Mouse (Mus musculus) stomach, embryonic 16.5 days (tissue): ENCODE data around the gene Idh1. TPM values are rescaled to one million over a fixed set of nuclear protein-coding genes. Genes with fewer than 3 reads are reported as not detected.

Source experiments
- ATAC-seq: fragments of 200-750 bp; cut with Nextera tagmentation; 2 replicates; pipeline ENCODE4 v1.8.0; 2017; ENCODE audit warnings: moderate number of reproducible peaks, moderate TSS enrichment; ENCODE audit not compliant: insufficient read depth, low FRiP score
- H3K27ac ChIP-seq: fragments of 300-500 bp; sonication (generic); 2 replicates; pipeline ENCODE4 v1.5.1; 2014; ENCODE audit warnings: low read length
- H3K27me3 ChIP-seq: fragments of 300-500 bp; sonication (generic); 2 replicates; pipeline ENCODE4 v1.6.1; 2014; ENCODE audit warnings: low read length, control low read depth, mixed read lengths; ENCODE audit not compliant: control insufficient read depth, insufficient read depth
- H3K36me3 ChIP-seq: fragments of 300-500 bp; sonication (generic); 2 replicates; pipeline ENCODE4 v1.6.1; 2014; ENCODE audit warnings: low read length; ENCODE audit not compliant: control insufficient read depth, insufficient read depth
- H3K4me1 ChIP-seq: fragments of 300-500 bp; sonication (generic); 2 replicates; pipeline ENCODE4 v1.6.1; 2014; ENCODE audit warnings: low read length, control low read depth, mixed read lengths; ENCODE audit not compliant: control insufficient read depth, insufficient read depth
- H3K4me2 ChIP-seq: fragments of 300-500 bp; sonication (generic); 2 replicates; pipeline ENCODE4 v1.6.1; 2014; ENCODE audit warnings: low read depth, low read length, mixed read lengths
- H3K4me3 ChIP-seq: fragments of 300-500 bp; sonication (generic); replicated peaks from 2 replicates; pipeline ENCODE4 v1.5.1; 2014; ENCODE audit warnings: mild to moderate bottlenecking, low read length
- H3K9ac ChIP-seq: fragments of 300-500 bp; sonication (generic); 2 replicates; pipeline ENCODE4 v1.6.1; 2014; ENCODE audit warnings: low read length
- H3K9me3 ChIP-seq: fragments of 300-500 bp; sonication (generic); replicated peaks from 2 replicates; pipeline ENCODE4 v1.6.1; 2016; ENCODE audit warnings: low read length, control low read depth; ENCODE audit not compliant: control insufficient read depth
- WGBS: fragments of 180-500 bp; shearing (Covaris S2); extraction: QIAGEN DNeasy Blood & Tissue Kit; methylation state at CpG from one replicate; pipeline ENCODE4 v1.1.7; 2014; 5-methylcytosine and 5-hydroxymethylcytosine counted together
- polyA plus RNA-seq: library from polyadenylated mRNA; unstranded; fragments of >200 nt; fragmentation: Nextera tagmentation; extraction: Ambion mirVana; gene quantifications from 2 replicates; pipeline ENCODE4 v1.2.1, GENCODE M21; 2015

Idh1 gene
- polyA plus RNA-seq, 1 experiment from 2014 or later, result 159 TPM

DNA sequence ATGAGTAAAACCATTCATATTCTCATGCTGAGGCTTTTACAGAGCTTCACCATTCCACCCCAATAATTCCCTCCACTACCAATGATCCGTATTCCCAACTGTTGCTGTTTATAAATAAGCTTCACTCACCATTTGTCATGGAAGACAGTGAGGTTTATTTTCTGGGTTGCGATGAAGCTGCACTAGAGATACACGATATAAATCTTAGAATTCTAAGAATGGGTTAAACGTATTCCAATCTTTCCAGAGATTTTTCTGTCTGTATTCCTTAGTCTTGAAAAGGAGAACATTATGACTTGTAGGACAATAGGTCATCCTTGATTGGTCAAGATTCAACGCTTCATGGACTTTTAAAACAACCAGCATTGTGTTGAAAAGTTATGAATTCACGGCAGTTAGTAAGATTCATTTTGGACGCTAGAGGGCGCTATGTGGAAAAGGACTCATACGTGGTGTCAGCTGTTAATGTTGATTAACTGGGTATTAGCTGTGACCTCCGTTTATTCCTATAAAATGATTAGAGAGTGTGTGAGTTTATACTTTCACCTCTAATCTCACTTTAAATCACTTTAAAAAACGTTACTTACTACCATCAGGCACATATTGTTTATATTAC, 6.6 kb downstream of the Idh1 start:
- no peaks in the 10 kb centered on the region for H3K27me3 ChIP-seq
- peak overlapping the region; percentile 87 for H3K9ac ChIP-seq
- ATAC-seq, result no peak
- WGBS, result 2% methylated on average over 11 of the region's 11 CpGs
- no peaks in the 10 kb centered on the region for H3K36me3 ChIP-seq
- H3K9me3 ChIP-seq, result no peaks in the 10 kb centered on the region
- H3K4me3 ChIP-seq, result peak overlapping the region; percentile 84
- H3K27ac ChIP-seq, result peak overlapping the region; percentile 99
- H3K4me1 ChIP-seq, result peaks cover 17% of the 10 kb centered on the region
- peak overlapping the region; percentile 81 for H3K4me2 ChIP-seq

DNA sequence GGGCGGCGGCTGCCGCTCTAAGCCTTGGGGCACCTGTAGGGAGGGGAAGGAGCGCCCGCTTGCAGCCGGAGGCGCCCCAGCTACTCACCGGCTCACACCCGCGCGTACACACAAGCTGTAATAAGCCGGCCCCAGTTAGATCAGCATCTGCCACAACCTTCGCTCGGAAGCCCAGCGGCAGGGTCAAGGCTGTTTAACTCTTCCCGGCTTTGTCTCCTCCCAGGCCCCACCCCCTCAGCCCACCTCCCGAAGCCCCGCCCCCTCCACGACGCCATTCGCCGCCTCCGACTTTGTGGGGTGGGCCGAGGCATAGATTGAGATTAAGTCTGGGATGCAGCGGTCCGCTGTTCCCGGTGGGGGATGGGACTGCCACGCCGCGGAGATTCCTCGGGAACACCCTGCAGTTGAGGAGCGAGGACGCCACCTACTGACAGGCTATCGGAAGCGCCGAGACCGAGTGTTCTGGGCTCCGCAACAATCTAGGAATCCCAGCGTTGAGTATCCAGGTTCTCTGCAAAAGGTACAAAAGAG, 7.3 kb downstream of the Idh1 start:
- peak overlapping the region; percentile 84 for H3K4me3 ChIP-seq
- no peaks in the 10 kb centered on the region for H3K27me3 ChIP-seq
- H3K9me3 ChIP-seq, result no peaks in the 10 kb centered on the region
- peak; percentile 92 for ATAC-seq
- H3K27ac ChIP-seq, result peak overlapping the region; percentile 99
- no peaks in the 10 kb centered on the region for H3K36me3 ChIP-seq
- under 1% methylated on average over 39 of the region's 39 CpGs for WGBS
- peak overlapping the region; percentile 81 for H3K4me2 ChIP-seq
- H3K4me1 ChIP-seq, result peaks cover 17% of the 10 kb centered on the region
- peak overlapping the region; percentile 87 for H3K9ac ChIP-seq

DNA sequence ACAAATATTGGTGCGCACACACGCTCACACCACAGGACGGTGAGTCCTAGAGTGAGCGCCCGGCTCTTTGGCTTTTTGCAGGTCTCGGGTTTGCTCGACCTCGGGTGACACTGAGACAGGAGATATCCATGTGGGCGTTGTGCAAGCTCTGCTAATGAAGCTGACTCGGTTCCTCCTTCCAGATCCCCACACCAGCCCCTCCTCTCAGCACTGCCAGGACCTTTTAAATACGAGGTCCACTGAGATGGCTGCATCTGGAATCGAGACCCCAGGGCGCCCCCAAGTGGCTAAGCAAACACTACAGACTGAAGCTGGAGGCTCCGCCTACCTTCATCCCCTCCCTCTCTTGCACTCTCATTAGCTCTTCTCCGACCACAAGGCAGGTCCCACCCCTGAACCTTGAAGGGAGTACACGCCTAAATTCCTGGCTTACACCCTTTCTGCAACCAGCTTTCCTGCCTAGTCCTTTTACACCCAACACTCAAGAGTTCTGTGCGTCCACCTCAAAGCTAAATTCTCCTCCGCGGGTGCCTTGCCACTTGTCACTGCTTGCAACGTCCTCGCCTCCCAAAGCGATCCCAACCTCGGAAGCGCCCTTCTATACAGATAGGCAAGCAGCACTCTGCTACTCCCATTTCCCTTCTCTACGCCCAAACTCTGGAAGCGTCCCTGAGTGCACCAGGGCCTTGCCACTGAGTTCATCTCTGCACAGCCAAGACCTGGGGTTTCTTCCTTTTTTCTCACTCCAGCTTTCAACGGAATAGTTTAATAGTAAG, 8.0 kb downstream of the Idh1 start:
- Histone ChIP-seq H3K9ac (peak overlapping the region; percentile 87), H3K27me3 (no peaks in the 10 kb centered on the region), H3K4me3 (peak overlapping the region; percentile 84), H3K27ac (peak overlapping the region; percentile 99), H3K4me1 (peaks cover 17% of the 10 kb centered on the region), H3K4me2 (peak overlapping the region; percentile 81), H3K9me3 (no peaks in the 10 kb centered on the region), H3K36me3 (no peaks in the 10 kb centered on the region)
- 2% methylated on average over 27 of the region's 27 CpGs for WGBS
- ATAC-seq, result peak; percentile 88

DNA sequence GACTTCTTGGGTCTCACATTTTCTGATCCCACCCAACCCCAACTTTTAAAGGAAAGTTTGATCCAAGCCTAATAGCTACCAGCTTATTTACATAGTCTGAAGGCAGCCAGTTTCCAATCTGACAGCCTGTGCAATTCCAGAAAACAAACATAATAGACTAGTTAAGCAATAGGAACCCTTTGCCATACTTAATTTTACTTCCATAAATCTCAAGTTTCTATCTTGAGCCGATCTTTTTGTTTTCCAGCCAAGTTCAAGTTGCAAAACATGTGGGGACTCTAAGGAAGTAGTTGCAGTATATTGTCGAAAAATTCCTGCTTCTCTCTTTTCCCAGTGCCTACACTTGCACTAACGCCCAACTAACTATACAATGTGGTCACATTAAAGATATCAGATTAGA, 8.8 kb downstream of the Idh1 start:
- Histone ChIP-seq H3K9ac (peak overlapping the region; percentile 87; the same call in 1 of the 2 replicates), H3K36me3 (no peaks in the 10 kb centered on the region), H3K4me1 (peaks cover 17% of the 10 kb centered on the region), H3K4me2 (peak overlapping the region; percentile 81), H3K9me3 (no peaks in the 10 kb centered on the region), H3K27ac (peak overlapping the region; percentile 99), H3K4me3 (peak overlapping the region; percentile 84), H3K27me3 (no peaks in the 10 kb centered on the region)
- no peak for ATAC-seq
- WGBS, result 23% methylated on average over 3 of the region's 3 CpGs

DNA sequence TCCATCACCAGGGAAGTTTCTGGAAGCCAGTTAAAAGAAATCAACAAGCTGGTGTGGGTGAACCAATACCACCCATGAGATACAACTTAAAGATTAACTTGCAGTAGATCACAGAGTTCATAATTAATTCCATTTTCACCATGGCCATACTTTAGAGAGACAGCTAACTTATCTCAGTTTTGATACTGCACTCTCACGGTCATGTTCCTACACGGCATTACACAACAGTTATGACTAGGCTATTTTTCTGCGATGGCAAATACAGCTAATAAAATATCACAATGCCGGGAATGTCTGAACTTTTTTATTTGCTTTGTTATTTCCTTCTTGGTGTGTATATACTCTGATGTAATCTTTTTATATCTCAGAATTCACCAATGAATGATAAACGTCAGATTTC, 9.4 kb downstream of the Idh1 start:
- H3K4me3 ChIP-seq, result no peak overlapping the region; the same call in 1 of the 2 replicates
- peak overlapping the region; percentile 41 for H3K4me2 ChIP-seq
- no peak overlapping the region for H3K9ac ChIP-seq

DNA sequence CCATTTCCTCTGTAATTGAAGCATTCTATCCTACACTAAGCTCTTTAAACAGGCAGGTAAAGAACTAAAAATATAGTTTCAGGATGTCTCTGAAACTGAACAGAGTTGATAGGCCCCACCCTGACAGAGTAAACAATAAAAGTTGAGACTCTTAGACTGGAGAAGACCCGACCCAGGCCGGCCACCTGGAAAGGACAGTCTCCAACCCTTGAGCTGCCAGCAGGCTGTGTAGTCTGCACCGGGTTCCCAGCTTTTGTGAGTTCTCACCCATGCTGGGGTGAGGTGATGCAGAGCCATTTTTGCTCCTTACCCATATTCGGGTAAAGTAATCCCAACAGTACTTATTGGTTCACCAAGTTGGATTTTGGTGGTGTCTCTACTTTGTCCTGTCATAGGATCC, 10.1 kb downstream of the Idh1 start:
- Histone ChIP-seq H3K27me3 (no peaks in the 10 kb centered on the region), H3K9me3 (no peaks in the 10 kb centered on the region), H3K4me2 (peak overlapping the region; percentile 10; the same call in 1 of the 2 replicates), H3K4me1 (peaks cover 17% of the 10 kb centered on the region), H3K9ac (no peak overlapping the region), H3K27ac (peak overlapping the region; percentile 14; the same call in 1 of the 2 replicates), H3K36me3 (peaks cover under 1% of the 10 kb centered on the region; the same call in 1 of the 2 replicates), H3K4me3 (no peak overlapping the region)
- 53% methylated on average over 4 of the region's 4 CpGs for WGBS
- no peak for ATAC-seq

More for the DNA sequence above, 9.4 kb downstream of the Idh1 start:
- no peak for ATAC-seq
- Histone ChIP-seq H3K9me3 (no peaks in the 10 kb centered on the region), H3K36me3 (no peaks in the 10 kb centered on the region), H3K27ac (no peak overlapping the region), H3K4me1 (peaks cover 17% of the 10 kb centered on the region), H3K27me3 (no peaks in the 10 kb centered on the region)
- WGBS, result 46% methylated on average over 5 of the region's 5 CpGs

DNA sequence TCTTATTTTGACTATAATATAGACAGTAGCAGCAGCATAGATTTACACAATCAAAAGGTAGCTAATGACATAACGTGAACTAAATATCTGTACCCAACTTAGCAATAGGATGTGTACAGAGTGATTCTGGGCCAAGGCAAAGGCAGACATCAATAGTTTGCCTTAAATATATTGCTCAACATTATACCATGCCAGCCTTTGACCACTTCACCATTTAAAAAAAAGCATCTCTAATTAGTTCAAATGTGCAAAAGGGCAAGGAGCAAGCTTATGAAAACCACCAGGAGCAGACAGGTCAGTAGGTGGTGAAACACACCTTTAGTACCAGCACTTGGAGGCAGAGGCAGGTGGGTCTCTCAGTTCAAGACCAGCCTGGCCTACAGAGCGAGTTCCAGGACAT, 12.6 kb downstream of the Idh1 start:
- Histone ChIP-seq H3K4me1 (peaks cover 17% of the 10 kb centered on the region), H3K27me3 (no peaks in the 10 kb centered on the region), H3K4me3 (no peak overlapping the region), H3K4me2 (no peak overlapping the region), H3K27ac (no peak overlapping the region), H3K9me3 (no peaks in the 10 kb centered on the region), H3K9ac (no peak overlapping the region), H3K36me3 (peaks cover 11% of the 10 kb centered on the region)
- WGBS, result 94% methylated on average over 2 of the region's 2 CpGs
- ATAC-seq, result no peak

DNA sequence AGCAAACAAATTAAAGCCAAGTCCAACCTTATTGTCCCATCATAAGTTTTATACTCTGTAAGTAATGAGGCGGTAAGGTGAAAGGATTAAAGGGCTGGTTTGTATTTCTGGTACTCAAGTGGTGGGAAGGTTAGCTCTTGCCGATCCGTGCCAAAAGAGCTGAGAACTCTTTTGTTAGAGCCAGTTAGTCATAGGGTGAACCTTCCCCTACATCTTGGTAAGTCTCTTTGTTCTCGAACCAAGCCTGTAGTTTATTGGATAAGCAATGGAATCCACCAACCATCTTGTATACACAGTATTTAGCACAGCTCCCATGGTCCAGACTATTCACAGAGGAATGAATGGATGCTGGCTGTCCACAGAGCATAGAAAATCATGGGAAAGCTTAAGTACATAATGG, 14.7 kb downstream of the Idh1 start:
- H3K27me3 ChIP-seq, result no peaks in the 10 kb centered on the region
- ATAC-seq, result peak; percentile 50; the same call in 1 of the 2 replicates
- H3K36me3 ChIP-seq, result peaks cover 17% of the 10 kb centered on the region
- peaks cover 8% of the 10 kb centered on the region for H3K4me1 ChIP-seq
- H3K4me2 ChIP-seq, result no peak overlapping the region
- H3K4me3 ChIP-seq, result no peak overlapping the region
- no peak overlapping the region for H3K9ac ChIP-seq
- H3K9me3 ChIP-seq, result no peaks in the 10 kb centered on the region
- WGBS, result 69% methylated on average over 4 of the region's 4 CpGs
- H3K27ac ChIP-seq, result peak overlapping the region; percentile 26; the same call in 1 of the 2 replicates

DNA sequence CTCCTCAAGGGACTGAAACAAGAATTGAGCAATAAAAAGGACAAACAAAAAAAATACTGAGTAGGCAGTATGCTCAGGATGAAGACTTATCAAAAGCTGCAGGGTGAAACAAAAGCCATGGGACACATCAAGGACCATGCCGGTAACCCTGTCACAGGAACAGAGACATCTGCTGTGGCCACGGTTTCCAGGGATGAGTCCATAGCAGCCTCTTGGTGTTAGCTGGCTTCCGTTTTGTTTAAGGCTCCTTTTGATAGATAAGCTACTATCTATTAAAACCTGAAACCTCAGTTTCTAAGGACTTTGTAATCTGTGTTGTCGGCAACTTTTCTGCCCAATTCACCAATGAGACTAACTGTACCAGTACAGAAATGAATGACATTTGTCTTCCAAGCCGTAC, 16.4 kb downstream of the Idh1 start:
- Histone ChIP-seq H3K4me3 (no peak overlapping the region), H3K9ac (no peak overlapping the region), H3K27ac (no peak overlapping the region), H3K4me1 (no peaks in the 10 kb centered on the region), H3K4me2 (no peak overlapping the region), H3K9me3 (no peaks in the 10 kb centered on the region), H3K27me3 (no peaks in the 10 kb centered on the region), H3K36me3 (peaks cover 25% of the 10 kb centered on the region)
- 81% methylated on average over 5 of the region's 5 CpGs for WGBS
- no peak for ATAC-seq
